Mouse (Mus musculus) cortical plate, adult 2 months (tissue): ENCODE results near the gene Tpgs1. TPM values are rescaled to one million over a fixed set of nuclear protein-coding genes. Genes with fewer than 3 reads are reported as not detected.

Experiments
- H3K27ac ChIP-seq: fragments of 200-500 bp; 2 replicates; pipeline ENCODE4 v1.5.1; 2012; ENCODE audit warnings: low read length, control low read depth, inconsistent platforms; ENCODE audit not compliant: insufficient read depth
- H3K4me1 ChIP-seq: fragments of 200-500 bp; 2 replicates; pipeline ENCODE4 v1.6.1; 2011; ENCODE audit warnings: low read length; ENCODE audit not compliant: control insufficient read depth, insufficient read depth
- H3K4me3 ChIP-seq: fragments of 200-500 bp; 2 replicates; pipeline ENCODE4 v1.5.1; 2011; ENCODE audit warnings: mild to moderate bottlenecking, low read length, control low read depth; ENCODE audit not compliant: insufficient read depth
- CTCF ChIP-seq: fragments of 200-500 bp; IDR thresholded peaks from 2 replicates; pipeline ENCODE4 v1.5.1; 2011; ENCODE audit warnings: mild to moderate bottlenecking, control low read depth, low read length; ENCODE audit not compliant: insufficient read depth; ENCODE audit errors: extremely low read depth
- POLR2A ChIP-seq: fragments of 200-500 bp; IDR thresholded peaks from 2 replicates; pipeline ENCODE4 v1.6.1; 2011; ENCODE audit warnings: mild to moderate bottlenecking, low read length, control low read depth; ENCODE audit not compliant: insufficient read depth; ENCODE audit errors: extremely low read depth
- polyA plus RNA-seq: library from polyadenylated mRNA; depleted of rRNA; stranded (reverse); fragments of >200 nt; gene quantifications from 2 replicates; pipeline ENCODE4 v1.2.3, GENCODE M21; 2012

Gene Tpgs1
- polyA plus RNA-seq, 1 experiment: 87.5 TPM

GRCm38 (mm10) chr10:79708668-79709067 lies 39.5 kb downstream of the Tpgs1 start:
- no peak for TF ChIP-seq POLR2A
- TF ChIP-seq CTCF: no peak
- Histone ChIP-seq H3K27ac (no peak overlapping the region), H3K4me1 (peaks cover 8% of the 10 kb centered on the region), H3K4me3 (0 out of 2 replicates have a peak overlapping the region, but pooled peaks have one; percentile 5)

DNA sequence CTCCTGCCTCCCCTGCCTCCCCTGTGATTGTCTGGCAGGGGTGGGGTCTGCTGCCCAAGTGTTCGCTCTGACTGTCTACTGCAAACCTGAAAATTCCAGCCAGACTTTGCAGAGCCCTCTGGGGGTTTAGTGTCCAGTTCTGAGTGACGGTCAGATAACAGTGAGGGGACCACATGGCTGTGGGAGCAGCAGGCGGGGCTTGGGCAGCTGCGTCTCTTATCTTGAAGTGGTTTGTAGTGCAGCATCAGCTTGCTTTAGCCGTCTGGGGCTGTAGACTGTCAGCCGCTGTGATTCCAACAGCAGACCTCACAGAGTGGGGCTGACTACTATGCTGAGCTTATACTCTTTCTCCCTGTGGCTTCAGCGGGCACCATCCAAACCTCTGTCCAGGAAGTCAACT lies 40.1 kb downstream of the Tpgs1 start:
- TF ChIP-seq POLR2A (no peak), CTCF (no peak)
- Histone ChIP-seq H3K27ac (no peak overlapping the region), H3K4me1 (peaks cover 8% of the 10 kb centered on the region), H3K4me3 (0 out of 2 replicates have a peak overlapping the region, but pooled peaks have one; percentile 9)

DNA sequence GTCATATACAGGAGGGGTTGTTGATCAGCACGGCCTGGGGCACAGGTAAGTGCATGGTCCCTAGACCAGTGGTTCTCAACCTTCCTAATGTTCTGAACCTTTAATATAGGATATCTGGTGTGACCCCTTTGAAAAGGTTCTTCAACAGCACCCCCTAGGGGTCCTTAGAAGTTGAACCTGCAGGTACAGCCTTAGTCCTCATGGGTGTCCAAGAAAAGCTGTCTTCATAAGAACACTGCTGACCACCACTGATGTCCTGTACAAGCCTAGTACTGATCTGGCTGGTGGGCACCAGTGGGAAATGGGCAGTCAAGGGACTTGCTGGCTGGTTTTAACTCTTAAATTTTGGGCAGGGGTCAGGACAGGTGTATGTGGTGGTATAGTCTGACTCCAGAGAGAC lies 42.9 kb downstream of the Tpgs1 start:
- TF ChIP-seq CTCF: peak; percentile 19; the same call in 1 of the 2 replicates
- TF ChIP-seq POLR2A: no peak
- Histone ChIP-seq H3K4me1 (0 out of 2 replicates have a peak, but pooled peaks cover 1% of the 10 kb centered on the region), H3K27ac (no peak overlapping the region), H3K4me3 (no peak overlapping the region)

GRCm38 (mm10) chr10:79712499-79713126 lies 43.4 kb downstream of the Tpgs1 start:
- Histone ChIP-seq H3K4me3 (no peak overlapping the region), H3K27ac (peak overlapping the region; percentile 2; the same call in 1 of the 2 replicates)

DNA sequence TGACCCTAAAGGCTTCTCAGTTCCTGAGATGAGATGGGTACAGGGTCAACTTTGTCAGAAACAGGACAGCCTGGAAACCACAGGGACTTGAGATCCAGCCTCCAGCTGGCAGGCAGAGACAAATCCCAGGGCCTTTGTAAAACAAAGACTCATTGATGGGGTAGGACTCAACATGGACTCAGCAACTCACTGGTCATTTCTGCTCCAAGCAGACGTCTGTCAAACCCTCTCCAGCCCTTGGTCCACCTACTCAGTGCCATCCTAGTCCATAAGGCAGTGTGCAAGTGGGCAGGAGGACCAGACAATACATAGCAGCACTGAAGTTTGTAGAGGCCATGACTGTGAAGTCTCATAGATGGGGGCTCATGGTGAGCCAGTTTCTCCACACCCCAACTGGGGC lies 44.0 kb downstream of the Tpgs1 start:
- no peak overlapping the region for H3K4me3 ChIP-seq
- peaks cover under 1% of the 10 kb centered on the region; the same call in 1 of the 2 replicates for H3K4me1 ChIP-seq
- H3K27ac ChIP-seq: no peak overlapping the region
- TF ChIP-seq POLR2A (no peak), CTCF (no peak)

More at GRCm38 (mm10) chr10:79712499-79713126, 43.4 kb downstream of the Tpgs1 start:
- 0 out of 2 replicates have a peak, but pooled peaks cover 1% of the 10 kb centered on the region for H3K4me1 ChIP-seq
- TF ChIP-seq POLR2A: no peak
- peak; percentile 79 for TF ChIP-seq CTCF

DNA sequence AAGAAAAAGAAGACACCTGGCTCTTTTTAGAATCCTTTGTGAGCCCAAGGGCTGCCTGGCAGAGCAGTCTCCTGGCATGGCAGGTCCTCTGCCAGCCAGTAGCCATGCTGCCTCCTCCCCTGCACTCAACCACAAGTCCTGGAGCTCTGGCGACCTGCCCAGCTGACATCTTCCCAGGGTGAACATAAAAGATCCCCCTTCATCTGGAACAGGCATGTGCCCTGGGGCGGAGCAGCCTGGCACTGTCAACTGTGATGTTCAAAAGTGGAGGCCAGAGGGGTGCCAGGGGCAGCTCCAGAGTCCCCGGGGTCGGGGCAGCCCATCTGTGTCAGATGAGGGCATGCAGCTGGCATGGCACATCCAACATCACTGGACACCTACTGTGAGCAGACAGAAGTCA lies 45.8 kb downstream of the Tpgs1 start:
- Histone ChIP-seq H3K27ac (no peak overlapping the region), H3K4me1 (peaks cover 6% of the 10 kb centered on the region; the same call in 1 of the 2 replicates), H3K4me3 (no peak overlapping the region)
- no peak for TF ChIP-seq POLR2A
- no peak for TF ChIP-seq CTCF

DNA sequence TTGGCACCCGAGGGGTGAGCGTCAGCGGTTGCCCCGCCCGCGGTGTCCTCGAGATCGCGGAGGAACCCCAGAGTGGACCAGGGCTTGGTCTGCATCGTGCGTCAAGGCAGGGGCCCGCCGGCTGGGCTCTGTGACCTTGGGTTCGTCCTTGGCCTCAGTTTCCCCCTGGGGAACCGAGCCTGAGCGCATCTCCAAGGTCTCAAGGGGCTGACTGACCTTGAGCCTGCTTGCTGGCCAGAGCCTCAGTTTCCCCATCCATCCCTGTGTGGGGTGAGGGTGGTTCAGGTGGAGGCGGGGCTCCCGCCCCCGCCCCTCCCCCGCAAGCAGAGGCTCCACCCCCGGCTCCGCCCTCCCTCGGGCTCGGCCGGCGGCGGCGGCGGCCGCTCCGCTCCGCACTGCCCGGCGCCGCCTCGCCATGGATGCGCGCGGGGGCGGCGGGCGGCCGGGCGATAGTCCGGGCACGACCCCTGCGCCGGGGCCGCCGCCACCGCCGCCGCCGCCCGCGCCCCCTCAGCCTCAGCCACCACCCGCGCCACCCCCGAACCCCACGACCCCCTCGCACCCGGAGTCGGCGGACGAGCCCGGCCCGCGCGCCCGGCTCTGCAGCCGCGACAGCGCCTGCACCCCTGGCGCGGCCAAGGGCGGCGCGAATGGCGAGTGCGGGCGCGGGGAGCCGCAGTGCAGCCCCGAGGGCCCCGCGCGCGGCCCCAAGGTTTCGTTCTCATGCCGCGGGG lies 47.3 kb downstream of the Tpgs1 start, which contains the start of gene Hcn2:
Hcn2 (plus strand) TSS at position 381 of the 734 bp plus-strand sequence.
- Histone ChIP-seq H3K4me3 (peak within 1 kb of the TSS; percentile 63), H3K27ac (peak within 1 kb of the TSS; percentile 83), H3K4me1 (peaks cover 6% of the 10 kb centered on the region; the same call in 1 of the 2 replicates)
- peak; percentile 36; the same call in 1 of the 2 replicates for TF ChIP-seq POLR2A
- no peak for TF ChIP-seq CTCF

- H3K4me3 ChIP-seq: peak overlapping the region; percentile 63
- H3K4me1 ChIP-seq: peaks cover 6% of the 10 kb centered on the region; the same call in 1 of the 2 replicates
- TF ChIP-seq CTCF (no peak), POLR2A (no peak)
- H3K27ac ChIP-seq: peak overlapping the region; percentile 83
Observed at GRCm38 (mm10) chr10:79716988-79717355, 47.8 kb downstream of the Tpgs1 start.

GRCm38 (mm10) chr10:79717640-79718357 lies 48.6 kb downstream of the Tpgs1 start:
- no peak for TF ChIP-seq POLR2A
- TF ChIP-seq CTCF: no peak
- Histone ChIP-seq H3K27ac (no peak overlapping the region), H3K4me3 (peak overlapping the region; percentile 63), H3K4me1 (peaks cover 8% of the 10 kb centered on the region; the same call in 1 of the 2 replicates)

GRCm38 (mm10) chr10:79721089-79721488 lies 51.9 kb downstream of the Tpgs1 start:
- H3K27ac ChIP-seq: no peak overlapping the region
- TF ChIP-seq CTCF (no peak), POLR2A (no peak)
- H3K4me1 ChIP-seq: peaks cover 8% of the 10 kb centered on the region; the same call in 1 of the 2 replicates
- no peak overlapping the region for H3K4me3 ChIP-seq
